Mouse (Mus musculus) adrenal gland, postnatal 14 days (tissue): ENCODE measurements around the gene Rps4x. TPM values are rescaled to one million over a fixed set of nuclear protein-coding genes. Genes with fewer than 3 reads are reported as not detected.

Experiments used
- total RNA-seq: library from RNA; stranded (reverse); gene quantifications from 2 replicates; pipeline ENCODE4 v1.2.3, GENCODE M21; 2021

The Rps4x gene
- total RNA-seq, 1 experiment from 2014 or later: 948 TPM

Other genes with a start within 250 kb of the Rps4x start
- 7.8 and 11.4 TPM in 2 replicates for gene Rtl5, start 118.1 kb downstream of the Rps4x start, total RNA-seq
- gene Pin4, start 69.9 kb downstream of the Rps4x start, total RNA-seq: 68.7 and 82.7 TPM in 2 replicates
- gene Ercc6l, start 32.3 kb downstream of the Rps4x start, total RNA-seq: 2.6 TPM in 2 replicates
- gene Cited1, start 62.8 kb upstream of the Rps4x start, total RNA-seq: 1.7 and 2.1 TPM in 2 replicates